Mouse (Mus musculus) forebrain, embryonic 16.5 days (tissue): ENCODE data around the gene Stambpl1. TPM values are rescaled to one million over a fixed set of nuclear protein-coding genes. Genes with fewer than 3 reads are reported as not detected.
A peak's percentile ranks its signal among the peaks of the same experiment; 100 is the strongest.

Source experiments
- ATAC-seq: fragments of 200-750 bp; cut with Nextera tagmentation; 2 replicates; pipeline ENCODE4 v1.8.0; 2017; ENCODE audit warnings: mild to moderate bottlenecking, moderate library complexity
- H3K27ac ChIP-seq: fragments of 300-500 bp; sonication (generic); 2 replicates; pipeline ENCODE4 v1.5.1; 2014; ENCODE audit warnings: low read length, control low read depth
- H3K27me3 ChIP-seq: fragments of 300-500 bp; sonication (generic); replicated peaks from 2 replicates; pipeline ENCODE4 v1.6.1; 2014; ENCODE audit warnings: low read length; ENCODE audit not compliant: control insufficient read depth, insufficient read depth
- H3K36me3 ChIP-seq: fragments of 300-500 bp; sonication (generic); 2 replicates; pipeline ENCODE4 v1.6.1; 2014; ENCODE audit not compliant: control insufficient read depth, insufficient read depth
- H3K4me1 ChIP-seq: fragments of 300-500 bp; sonication (generic); replicated peaks from 2 replicates; pipeline ENCODE4 v1.6.1; 2014; ENCODE audit warnings: low read length; ENCODE audit not compliant: control insufficient read depth, insufficient read depth
- H3K4me2 ChIP-seq: fragments of 300-500 bp; sonication (generic); 2 replicates; pipeline ENCODE4 v1.6.1; 2014; ENCODE audit warnings: mild to moderate bottlenecking, low read length, control low read depth
- H3K4me3 ChIP-seq: fragments of 300-500 bp; sonication (generic); replicated peaks from 2 replicates; pipeline ENCODE4 v1.5.1; 2014; ENCODE audit warnings: mild to moderate bottlenecking, low read length, control low read depth
- H3K9ac ChIP-seq: fragments of 300-500 bp; sonication (generic); replicated peaks from 2 replicates; pipeline ENCODE4 v1.6.1; 2014; ENCODE audit warnings: low read depth, low read length, control low read depth
- H3K9me3 ChIP-seq: fragments of 300-500 bp; sonication (generic); 2 replicates; pipeline ENCODE4 v1.6.1; 2016; ENCODE audit warnings: low read length; ENCODE audit not compliant: control insufficient read depth
- WGBS: fragments of 180-500 bp; shearing (Covaris S2); extraction: QIAGEN DNeasy Blood & Tissue Kit; methylation state at CpG from one replicate; pipeline ENCODE4 v1.1.7; 2014; 5-methylcytosine and 5-hydroxymethylcytosine counted together
- polyA plus RNA-seq: library from polyadenylated mRNA; unstranded; fragments of >200 nt; fragmentation: Nextera tagmentation; extraction: Ambion mirVana; gene quantifications from 2 replicates; pipeline ENCODE4 v1.2.1, GENCODE M21; 2015

The Stambpl1 gene
- polyA plus RNA-seq, 1 experiment from 2014 or later: 11.7 TPM

- no peaks in the 10 kb centered on the region for H3K36me3 ChIP-seq
- no peak for ATAC-seq
- H3K9ac ChIP-seq: no peak overlapping the region
- no peaks in the 10 kb centered on the region for H3K27me3 ChIP-seq
- no peak overlapping the region for H3K4me2 ChIP-seq
- no peaks in the 10 kb centered on the region for H3K9me3 ChIP-seq
- WGBS: 89% methylated on average over 3 of the region's 3 CpGs
- no peak overlapping the region for H3K4me3 ChIP-seq
- no peak overlapping the region for H3K27ac ChIP-seq
- H3K4me1 ChIP-seq: no peaks in the 10 kb centered on the region
Observed at GRCm38 (mm10) chr19:34209031-34209430, 17.0 kb downstream of the Stambpl1 start.

GRCm38 (mm10) chr19:34209930-34210581, 18.0 kb downstream of the Stambpl1 start:
- 87% methylated on average over 8 of the region's 8 CpGs for WGBS
- Histone ChIP-seq H3K36me3 (no peaks in the 10 kb centered on the region), H3K9me3 (no peaks in the 10 kb centered on the region), H3K4me2 (no peak overlapping the region), H3K9ac (no peak overlapping the region), H3K27me3 (no peaks in the 10 kb centered on the region), H3K4me3 (no peak overlapping the region), H3K27ac (no peak overlapping the region), H3K4me1 (no peaks in the 10 kb centered on the region)
- no peak for ATAC-seq

- Histone ChIP-seq H3K36me3 (no peaks in the 10 kb centered on the region), H3K27ac (no peak overlapping the region), H3K4me1 (no peaks in the 10 kb centered on the region), H3K4me2 (no peak overlapping the region), H3K9ac (no peak overlapping the region), H3K9me3 (no peaks in the 10 kb centered on the region), H3K4me3 (no peak overlapping the region), H3K27me3 (no peaks in the 10 kb centered on the region)
- WGBS: 56% methylated on average over 2 of the region's 2 CpGs
- no peak for ATAC-seq
Observed at GRCm38 (mm10) chr19:34210841-34211240, 18.8 kb downstream of the Stambpl1 start.

GRCm38 (mm10) chr19:34212489-34213250, 20.6 kb downstream of the Stambpl1 start:
- Histone ChIP-seq H3K4me1 (peaks cover 4% of the 10 kb centered on the region; the same call in 1 of the 2 replicates), H3K27me3 (no peaks in the 10 kb centered on the region), H3K27ac (no peak overlapping the region), H3K4me3 (no peak overlapping the region), H3K9ac (no peak overlapping the region), H3K9me3 (no peaks in the 10 kb centered on the region), H3K36me3 (no peaks in the 10 kb centered on the region), H3K4me2 (no peak overlapping the region)
- no peak for ATAC-seq
- 90% methylated on average over 12 of the region's 12 CpGs for WGBS

DNA sequence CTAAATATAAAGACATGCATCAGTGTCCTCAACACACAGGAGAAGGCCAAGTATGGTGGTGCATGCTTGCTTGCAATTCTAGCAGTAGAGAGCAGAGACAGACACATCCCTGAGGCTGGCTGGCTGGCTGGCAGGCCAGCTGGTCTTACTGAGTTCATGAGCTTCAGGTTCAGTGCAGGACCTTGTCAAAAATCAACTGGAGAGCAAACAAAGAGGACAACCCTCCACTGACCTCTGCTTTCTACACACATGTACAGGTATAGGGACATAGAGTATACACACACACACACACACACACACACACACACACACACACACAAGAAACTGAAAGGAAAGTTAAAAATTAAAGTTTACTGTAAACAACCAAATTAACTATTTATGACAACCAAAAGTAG, 21.2 kb downstream of the Stambpl1 start:
- peaks cover 4% of the 10 kb centered on the region; the same call in 1 of the 2 replicates for H3K4me1 ChIP-seq
- H3K4me2 ChIP-seq: no peak overlapping the region
- H3K4me3 ChIP-seq: no peak overlapping the region
- no peak overlapping the region for H3K27ac ChIP-seq
- H3K9me3 ChIP-seq: no peaks in the 10 kb centered on the region
- H3K27me3 ChIP-seq: no peaks in the 10 kb centered on the region
- no peak overlapping the region for H3K9ac ChIP-seq
- no peaks in the 10 kb centered on the region for H3K36me3 ChIP-seq
- no peak for ATAC-seq

GRCm38 (mm10) chr19:34214136-34214535, 22.1 kb downstream of the Stambpl1 start:
- ATAC-seq: no peak
- Histone ChIP-seq H3K9ac (no peak overlapping the region), H3K36me3 (no peaks in the 10 kb centered on the region), H3K9me3 (no peaks in the 10 kb centered on the region), H3K27me3 (no peaks in the 10 kb centered on the region), H3K4me2 (no peak overlapping the region), H3K4me3 (no peak overlapping the region), H3K27ac (no peak overlapping the region), H3K4me1 (peaks cover 4% of the 10 kb centered on the region; the same call in 1 of the 2 replicates)
- 76% methylated on average over 4 of the region's 4 CpGs for WGBS

- Histone ChIP-seq H3K9me3 (no peaks in the 10 kb centered on the region), H3K36me3 (no peaks in the 10 kb centered on the region), H3K4me3 (no peak overlapping the region), H3K27me3 (no peaks in the 10 kb centered on the region), H3K27ac (no peak overlapping the region), H3K9ac (no peak overlapping the region), H3K4me1 (peaks cover 4% of the 10 kb centered on the region; the same call in 1 of the 2 replicates), H3K4me2 (no peak overlapping the region)
- peak; percentile 79 for ATAC-seq
- WGBS: 65% methylated on average over 5 of the region's 5 CpGs
Observed at GRCm38 (mm10) chr19:34216956-34217355, 24.9 kb downstream of the Stambpl1 start.

DNA sequence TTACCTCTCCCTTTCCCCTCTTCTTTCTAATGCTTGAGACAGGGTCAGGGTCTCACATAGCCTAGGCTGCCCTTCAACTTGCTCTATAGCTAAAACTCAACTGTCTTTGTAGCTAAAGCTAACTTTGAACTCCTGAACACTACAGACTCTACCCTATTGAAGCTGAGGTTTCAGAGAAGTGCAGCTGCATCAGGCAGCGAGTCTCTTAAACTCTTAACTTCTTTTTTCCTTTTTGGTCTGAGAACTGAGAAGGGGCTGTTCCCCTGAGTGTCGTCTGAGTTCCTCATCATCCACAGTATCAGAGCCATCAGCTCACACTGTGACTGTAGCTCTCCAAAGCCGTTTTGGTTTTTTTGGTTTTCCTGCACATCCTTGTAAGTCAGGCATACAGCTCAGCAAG, 25.7 kb downstream of the Stambpl1 start:
- WGBS: 91% methylated on average over 3 of the region's 3 CpGs
- ATAC-seq: no peak
- H3K27me3 ChIP-seq: no peaks in the 10 kb centered on the region
- peaks cover 4% of the 10 kb centered on the region; the same call in 1 of the 2 replicates for H3K4me1 ChIP-seq
- H3K4me2 ChIP-seq: no peak overlapping the region
- H3K36me3 ChIP-seq: no peaks in the 10 kb centered on the region
- H3K9me3 ChIP-seq: no peaks in the 10 kb centered on the region
- H3K9ac ChIP-seq: no peak overlapping the region
- no peak overlapping the region for H3K27ac ChIP-seq
- no peak overlapping the region for H3K4me3 ChIP-seq

- H3K27me3 ChIP-seq: no peaks in the 10 kb centered on the region
- no peak overlapping the region for H3K4me2 ChIP-seq
- ATAC-seq: no peak
- no peak overlapping the region for H3K9ac ChIP-seq
- H3K36me3 ChIP-seq: no peaks in the 10 kb centered on the region
- peaks cover 4% of the 10 kb centered on the region; the same call in 1 of the 2 replicates for H3K4me1 ChIP-seq
- WGBS: 94% methylated on average over 5 of the region's 5 CpGs
- H3K9me3 ChIP-seq: no peaks in the 10 kb centered on the region
- no peak overlapping the region for H3K4me3 ChIP-seq
- no peak overlapping the region for H3K27ac ChIP-seq
Observed at GRCm38 (mm10) chr19:34219260-34219968, 27.4 kb downstream of the Stambpl1 start.
